Comparison of ENCODE assay signal across 16 mouse cellular contexts in genomic region chr11:115298160-115298559, GRCm38 (mm10). TPM values are rescaled to one million over a fixed set of nuclear protein-coding genes. Genes with fewer than 3 reads are reported as not detected.
DNase-seq lines count a peak whose midpoint lies in the region; ATAC-seq and TF ChIP-seq lines count a peak whose summit lies in the region.
"Had no signal": no experiment of that assay in that cellular context is flagged by ENCODE, and none has a peak within 500 bp of the region (broad histone marks: within the 10 kb centered on the region; RNA-seq: fewer than 3 reads in every experiment).

No protein-coding gene starts in this region.

- peak overlapping the region; percentile 83; the same call in 1 of the 2 replicates for H3K4me2 ChIP-seq in hindbrain, embryonic 13.5 days
- no peak overlapping the region for H3K4me2 ChIP-seq in hindbrain, embryonic 11.5 days (replicated peaks; ENCODE audit: low read depth, low read length)
- H3K4me2 ChIP-seq in midbrain, embryonic 15.5 days = peak overlapping the region; percentile 83; the same call in 1 of the 2 replicates
- no peak overlapping the region for H3K4me2 ChIP-seq in midbrain, embryonic 11.5 days
- H3K4me2 ChIP-seq in liver, embryonic 11.5 days = no peak overlapping the region; the same call in 1 of the 2 replicates

- TF ChIP-seq CTCF in olfactory bulb, adult 2 months (IDR thresholded peaks at IDR 0.05; ENCODE audit: insufficient read depth, low read depth, low read length) = no peak

- H3K4me1 ChIP-seq in hindbrain, embryonic 13.5 days (replicated peaks) = peaks cover 14% of the 10 kb centered on the region
- peaks cover 5% of the 10 kb centered on the region; the same call in 1 of the 2 replicates for H3K4me1 ChIP-seq in hindbrain, embryonic 11.5 days (replicated peaks; ENCODE audit: control insufficient read depth, insufficient read depth, low read length)
- peaks cover 14% of the 10 kb centered on the region for H3K4me1 ChIP-seq in midbrain, embryonic 15.5 days
- no peaks in the 10 kb centered on the region for H3K4me1 ChIP-seq in midbrain, embryonic 11.5 days (ENCODE audit: control insufficient read depth, insufficient read depth, low read length)
- H3K4me1 ChIP-seq in liver, embryonic 11.5 days (replicated peaks; ENCODE audit: control insufficient read depth, insufficient read depth, low read length) = peaks cover 3% of the 10 kb centered on the region; the same call in 1 of the 2 replicates
- H3K4me1 ChIP-seq in olfactory bulb, adult 2 months (ENCODE audit: control insufficient read depth, insufficient read depth, low read length) = peaks cover 10% of the 10 kb centered on the region; the same call in 1 of the 2 replicates

- TF ChIP-seq POLR2A in olfactory bulb, adult 2 months (IDR thresholded peaks at IDR 0.05; ENCODE audit: insufficient read depth, low read depth, low read length) = no peak

- H3K27me3 ChIP-seq in hindbrain, embryonic 13.5 days = peaks cover 37% of the 10 kb centered on the region
- H3K27me3 ChIP-seq in hindbrain, embryonic 11.5 days (ENCODE audit: control insufficient read depth, insufficient read depth, low read length) = peaks cover 9% of the 10 kb centered on the region
- H3K27me3 ChIP-seq in midbrain, embryonic 15.5 days (replicated peaks) = 0 out of 2 replicates have a peak, but pooled peaks cover 5% of the 10 kb centered on the region
- 0 out of 2 replicates have a peak, but pooled peaks cover 5% of the 10 kb centered on the region for H3K27me3 ChIP-seq in midbrain, embryonic 11.5 days (ENCODE audit: control insufficient read depth, insufficient read depth, low read length)
- H3K27me3 ChIP-seq in liver, embryonic 11.5 days (replicated peaks; ENCODE audit: control insufficient read depth, insufficient read depth, low read length) = peaks cover 20% of the 10 kb centered on the region

- H3K36me3 ChIP-seq in hindbrain, embryonic 13.5 days = no peaks in the 10 kb centered on the region
- no peaks in the 10 kb centered on the region for H3K36me3 ChIP-seq in hindbrain, embryonic 11.5 days (ENCODE audit: control insufficient read depth, insufficient read depth, low read length)
- H3K36me3 ChIP-seq in midbrain, embryonic 15.5 days (replicated peaks) = no peaks in the 10 kb centered on the region
- H3K36me3 ChIP-seq in midbrain, embryonic 11.5 days (ENCODE audit: control insufficient read depth, insufficient read depth, low read length) = no peaks in the 10 kb centered on the region
- no peaks in the 10 kb centered on the region for H3K36me3 ChIP-seq in liver, embryonic 11.5 days (ENCODE audit: control insufficient read depth, insufficient read depth, low read length)

- no peaks in the 10 kb centered on the region; the same call in 1 of the 2 replicates for H3K9me3 ChIP-seq in hindbrain, embryonic 13.5 days
- H3K9me3 ChIP-seq in hindbrain, embryonic 11.5 days (ENCODE audit: control insufficient read depth, low read length) = no peaks in the 10 kb centered on the region
- no peaks in the 10 kb centered on the region for H3K9me3 ChIP-seq in midbrain, embryonic 15.5 days
- H3K9me3 ChIP-seq in midbrain, embryonic 11.5 days (ENCODE audit: control insufficient read depth, low read length) = no peaks in the 10 kb centered on the region
- no peaks in the 10 kb centered on the region for H3K9me3 ChIP-seq in liver, embryonic 11.5 days (ENCODE audit: control insufficient read depth, low read length)
- H3K9me3 ChIP-seq: liver, embryonic 13.5 days had no signal

- no peak overlapping the region for H3K9ac ChIP-seq in hindbrain, embryonic 13.5 days
- no peak overlapping the region for H3K9ac ChIP-seq in hindbrain, embryonic 11.5 days (ENCODE audit: low read depth, low read length)
- no peak overlapping the region for H3K9ac ChIP-seq in midbrain, embryonic 15.5 days
- H3K9ac ChIP-seq in midbrain, embryonic 11.5 days (ENCODE audit: low read length) = no peak overlapping the region
- H3K9ac ChIP-seq in liver, embryonic 11.5 days (ENCODE audit: low read depth, low read length) = no peak overlapping the region
- H3K9ac ChIP-seq: liver, embryonic 13.5 days had no signal

- no peak overlapping the region for H3K4me3 ChIP-seq in hindbrain, embryonic 13.5 days
- H3K4me3 ChIP-seq in hindbrain, embryonic 11.5 days (ENCODE audit: low read depth, low read length) = no peak overlapping the region
- H3K4me3 ChIP-seq in midbrain, embryonic 15.5 days = no peak overlapping the region
- no peak overlapping the region for H3K4me3 ChIP-seq in midbrain, embryonic 11.5 days (ENCODE audit: low read depth, low read length)
- peak overlapping the region; percentile 50; the same call in 1 of the 2 replicates for H3K4me3 ChIP-seq in liver, embryonic 11.5 days (ENCODE audit: low read depth, low read length)
- H3K4me3 ChIP-seq in olfactory bulb, adult 2 months (ENCODE audit: insufficient read depth, low read depth, low read length) = peak overlapping the region; percentile 7; the same call in 1 of the 2 replicates

- no peak for ATAC-seq in hindbrain, embryonic 13.5 days (ENCODE audit: low FRiP score)
- no peak for ATAC-seq in hindbrain, embryonic 11.5 days (ENCODE audit: low FRiP score)
- no peak for ATAC-seq in midbrain, embryonic 15.5 days (replicated peaks)
- ATAC-seq in midbrain, embryonic 11.5 days (ENCODE audit: low FRiP score) = no peak
- ATAC-seq in liver, embryonic 11.5 days (replicated peaks; ENCODE audit: low FRiP score) = no peak
- ATAC-seq: Patski had no signal

- no peak for DNase-seq in hindbrain, embryonic 11.5 days (ENCODE audit: low spot score)
- DNase-seq in midbrain, embryonic 11.5 days (ENCODE audit: low spot score, missing footprints) = no peak
- no peak for DNase-seq in liver, embryonic 11.5 days (ENCODE audit: low spot score)
- DNase-seq in B cell, adult 2 months = no peak
- DNase-seq: right cerebral cortex, postnatal 4 days; thymus, adult 2 months had no signal

- WGBS in hindbrain, embryonic 13.5 days = 67% methylated on average over 8 of the region's 8 CpGs
- WGBS in hindbrain, embryonic 11.5 days = 69% methylated on average over 8 of the region's 8 CpGs
- WGBS in midbrain, embryonic 15.5 days = 67% methylated on average over 8 of the region's 8 CpGs
- 62% methylated on average over 8 of the region's 8 CpGs for WGBS in midbrain, embryonic 11.5 days
- 58% methylated on average over 8 of the region's 8 CpGs for WGBS in liver, embryonic 11.5 days
- WGBS in olfactory bulb, adult 2 months = 78% methylated on average over 8 of the region's 8 CpGs

- H3K27ac ChIP-seq in hindbrain, embryonic 13.5 days = no peak overlapping the region
- H3K27ac ChIP-seq in hindbrain, embryonic 11.5 days (ENCODE audit: low read depth, low read length) = no peak overlapping the region
- no peak overlapping the region for H3K27ac ChIP-seq in midbrain, embryonic 15.5 days
- H3K27ac ChIP-seq in midbrain, embryonic 11.5 days (ENCODE audit: low read depth, low read length) = no peak overlapping the region
- H3K27ac ChIP-seq in liver, embryonic 11.5 days (ENCODE audit: low read depth, low read length) = no peak overlapping the region
- H3K27ac ChIP-seq in olfactory bulb, adult 2 months (ENCODE audit: insufficient read depth, low read depth, low read length) = no peak overlapping the region
- H3K27ac ChIP-seq: liver, embryonic 13.5 days had no signal

RNA-seq across cellular contexts. Expression of gene Fads6, which starts 0.7 kb away (rescaled TPM):
- 0.73 and 0.79 TPM in 2 replicates for polyA plus RNA-seq in hindbrain, embryonic 13.5 days (2015; fragmentation: Nextera tagmentation; extraction: Ambion mirVana)
- 0.40 and 0.52 TPM in 2 replicates for polyA plus RNA-seq in hindbrain, embryonic 11.5 days (2014; fragmentation: Nextera tagmentation; extraction: Ambion mirVana)
- 0.96 and 1.0 TPM in 2 replicates for polyA plus RNA-seq in midbrain, embryonic 15.5 days (2015; fragmentation: Nextera tagmentation; extraction: Ambion mirVana)
- 0.23 and 0.28 TPM in 2 replicates for polyA plus RNA-seq in midbrain, embryonic 11.5 days (2014; fragmentation: Nextera tagmentation; extraction: Ambion mirVana)
- polyA plus RNA-seq in liver, embryonic 11.5 days (2014; fragmentation: Nextera tagmentation; extraction: Ambion mirVana) = 3.2 and 3.4 TPM in 2 replicates
- not detected in 2 replicates for polyA plus RNA-seq in olfactory bulb, adult 2 months (2012; ENCODE audit: insufficient read depth, insufficient read length, low replicate concordance, missing spikeins)

RNA-seq across cellular contexts. Expression of gene Otop2, which starts 8.8 kb away (rescaled TPM):
- polyA plus RNA-seq in hindbrain, embryonic 13.5 days (2015; fragmentation: Nextera tagmentation; extraction: Ambion mirVana) = not detected in 2 replicates
- polyA plus RNA-seq in hindbrain, embryonic 11.5 days (2014; fragmentation: Nextera tagmentation; extraction: Ambion mirVana) = not detected in 2 replicates
- 0.17 TPM in 1 of 2 replicates, not detected in the other for polyA plus RNA-seq in midbrain, embryonic 15.5 days (2015; fragmentation: Nextera tagmentation; extraction: Ambion mirVana)
- polyA plus RNA-seq in midbrain, embryonic 11.5 days (2014; fragmentation: Nextera tagmentation; extraction: Ambion mirVana) = not detected in 2 replicates
- not detected in 2 replicates for polyA plus RNA-seq in liver, embryonic 11.5 days (2014; fragmentation: Nextera tagmentation; extraction: Ambion mirVana)
- not detected in 2 replicates for polyA plus RNA-seq in olfactory bulb, adult 2 months (2012; ENCODE audit: insufficient read depth, insufficient read length, low replicate concordance, missing spikeins)
- polyA plus RNA-seq: embryonic facial prominence, embryonic 11.5 days; gonadal fat pad, adult 2 months; heart, embryonic 14.5 days; intestine, embryonic 14.5 days; kidney, embryonic 16.5 days; liver, embryonic 13.5 days; Patski had no signal

RNA-seq across cellular contexts. Expression of gene Fdxr, which starts 21.3 kb away (rescaled TPM):
- 18.1 and 20.8 TPM in 2 replicates for polyA plus RNA-seq in hindbrain, embryonic 13.5 days (2015; fragmentation: Nextera tagmentation; extraction: Ambion mirVana)
- 11.6 and 14.9 TPM in 2 replicates for polyA plus RNA-seq in hindbrain, embryonic 11.5 days (2014; fragmentation: Nextera tagmentation; extraction: Ambion mirVana)
- 21.5 and 22.1 TPM in 2 replicates for polyA plus RNA-seq in midbrain, embryonic 15.5 days (2015; fragmentation: Nextera tagmentation; extraction: Ambion mirVana)
- polyA plus RNA-seq in midbrain, embryonic 11.5 days (2014; fragmentation: Nextera tagmentation; extraction: Ambion mirVana) = 11.2 and 12.7 TPM in 2 replicates
- 25.0 and 25.7 TPM in 2 replicates for polyA plus RNA-seq in liver, embryonic 11.5 days (2014; fragmentation: Nextera tagmentation; extraction: Ambion mirVana)
- polyA plus RNA-seq in olfactory bulb, adult 2 months (2012; ENCODE audit: insufficient read depth, insufficient read length, low replicate concordance, missing spikeins) = not detected in 2 replicates

RNA-seq across cellular contexts. Expression of gene Ush1g, which starts 23.7 kb away (rescaled TPM):
- 0.06 and 0.14 TPM in 2 replicates for polyA plus RNA-seq in hindbrain, embryonic 13.5 days (2015; fragmentation: Nextera tagmentation; extraction: Ambion mirVana)
- polyA plus RNA-seq in hindbrain, embryonic 11.5 days (2014; fragmentation: Nextera tagmentation; extraction: Ambion mirVana) = 0.05 TPM in 1 of 2 replicates, not detected in the other
- polyA plus RNA-seq in midbrain, embryonic 15.5 days (2015; fragmentation: Nextera tagmentation; extraction: Ambion mirVana) = 0.09 and 0.18 TPM in 2 replicates
- polyA plus RNA-seq in midbrain, embryonic 11.5 days (2014; fragmentation: Nextera tagmentation; extraction: Ambion mirVana) = 0.08 TPM in 1 of 2 replicates, not detected in the other
- polyA plus RNA-seq in liver, embryonic 11.5 days (2014; fragmentation: Nextera tagmentation; extraction: Ambion mirVana) = 0.52 and 0.64 TPM in 2 replicates
- polyA plus RNA-seq in olfactory bulb, adult 2 months (2012; ENCODE audit: insufficient read depth, insufficient read length, low replicate concordance, missing spikeins) = not detected in 2 replicates
- polyA plus RNA-seq: embryonic facial prominence, embryonic 11.5 days; gonadal fat pad, adult 2 months; kidney, embryonic 16.5 days had no signal

RNA-seq across cellular contexts. Expression of gene Grin2c, which starts 31.1 kb away (rescaled TPM):
- 0.22 TPM in 2 replicates for polyA plus RNA-seq in hindbrain, embryonic 13.5 days (2015; fragmentation: Nextera tagmentation; extraction: Ambion mirVana)
- 0.25 and 0.43 TPM in 2 replicates for polyA plus RNA-seq in hindbrain, embryonic 11.5 days (2014; fragmentation: Nextera tagmentation; extraction: Ambion mirVana)
- polyA plus RNA-seq in midbrain, embryonic 15.5 days (2015; fragmentation: Nextera tagmentation; extraction: Ambion mirVana) = 0.21 and 0.26 TPM in 2 replicates
- 0.04 and 0.18 TPM in 2 replicates for polyA plus RNA-seq in midbrain, embryonic 11.5 days (2014; fragmentation: Nextera tagmentation; extraction: Ambion mirVana)
- 0.75 and 0.89 TPM in 2 replicates for polyA plus RNA-seq in liver, embryonic 11.5 days (2014; fragmentation: Nextera tagmentation; extraction: Ambion mirVana)
- polyA plus RNA-seq in olfactory bulb, adult 2 months (2012; ENCODE audit: insufficient read depth, insufficient read length, low replicate concordance, missing spikeins) = not detected in 2 replicates
- polyA plus RNA-seq: gonadal fat pad, adult 2 months; intestine, embryonic 14.5 days; kidney, embryonic 16.5 days; Patski had no signal

Comparison
In these comparisons a context has a peak if more than half of its experiments do, and no peak if none do; other contexts are left out.
1. H3K4me2 ChIP-seq: peak in hindbrain, embryonic 13.5 days (single experiment) and midbrain, embryonic 15.5 days (single experiment); none in hindbrain, embryonic 11.5 days (single experiment), midbrain, embryonic 11.5 days (single experiment) and liver, embryonic 11.5 days (single experiment).
2. H3K4me3 ChIP-seq: peak in liver, embryonic 11.5 days (single experiment) and olfactory bulb, adult 2 months (single experiment); none in hindbrain, embryonic 13.5 days (single experiment), hindbrain, embryonic 11.5 days (single experiment), midbrain, embryonic 15.5 days (single experiment) and midbrain, embryonic 11.5 days (single experiment).
3. RNA of gene Fdxr, which starts 21.3 kb away (polyA plus RNA-seq): 25.0 to 25.7 TPM in liver, embryonic 11.5 days, 21.5 to 22.1 TPM in midbrain, embryonic 15.5 days, 18.1 to 20.8 TPM in hindbrain, embryonic 13.5 days, 11.6 to 14.9 TPM in hindbrain, embryonic 11.5 days and 11.2 to 12.7 TPM in midbrain, embryonic 11.5 days; not detected in olfactory bulb, adult 2 months; every median in the first group is over 10 times any median in the second.